Mouse (Mus musculus): ENCODE measurements at regions not wholly inside any gene's neighbourhood (a gene's known extent, or its start where the extent isn't known, plus 50 kb on each side); places are given as distances from the start of the nearest gene placed in this dataset.

- TF ChIP-seq GATA1 (IDR thresholded peaks at IDR 0.05; ENCODE audit: borderline replicate concordance, low read length), result no peak
- no peak for TF ChIP-seq FLI1 (IDR thresholded peaks at IDR 0.05; ENCODE audit: low read length)
Measured at GRCm38 (mm10) chr19:15108441-15109026, 510.7 kb upstream of the Tle4 start.

All from megakaryocyte, embryonic 14.5 days (primary cell).